Mouse (Mus musculus) urinary bladder, postnatal 14 days (tissue): ENCODE measurements around the gene Vmn2r70.

Source experiments
- DNase-seq: peaks from one replicate; pipeline ENCODE4 v3.0.0; 2021; ENCODE audit warnings: low spot score

The Vmn2r70 gene

DNA sequence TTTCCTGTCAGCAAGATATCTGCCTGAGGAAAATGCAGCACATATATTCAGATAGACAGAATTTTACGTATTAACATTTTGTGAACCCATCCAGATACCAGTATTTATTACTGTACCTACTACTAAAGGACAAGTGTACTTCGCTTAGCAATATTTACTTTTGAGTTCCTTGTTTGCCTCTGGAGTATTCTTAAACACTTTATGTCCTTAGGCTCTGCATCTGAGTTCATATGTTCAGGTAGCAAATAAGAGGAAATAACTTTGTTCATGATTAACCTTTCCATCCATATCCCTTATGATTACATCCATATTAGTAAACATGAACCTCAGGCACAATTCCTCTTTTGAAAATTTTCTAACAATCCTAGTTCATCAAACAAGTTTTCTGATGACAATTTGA, at the start of gene Vmn2r70:
TSS of gene Vmn2r70 (minus strand) at position 101 of the 400 bp plus-strand sequence.
- no peak for DNase-seq

DNA sequence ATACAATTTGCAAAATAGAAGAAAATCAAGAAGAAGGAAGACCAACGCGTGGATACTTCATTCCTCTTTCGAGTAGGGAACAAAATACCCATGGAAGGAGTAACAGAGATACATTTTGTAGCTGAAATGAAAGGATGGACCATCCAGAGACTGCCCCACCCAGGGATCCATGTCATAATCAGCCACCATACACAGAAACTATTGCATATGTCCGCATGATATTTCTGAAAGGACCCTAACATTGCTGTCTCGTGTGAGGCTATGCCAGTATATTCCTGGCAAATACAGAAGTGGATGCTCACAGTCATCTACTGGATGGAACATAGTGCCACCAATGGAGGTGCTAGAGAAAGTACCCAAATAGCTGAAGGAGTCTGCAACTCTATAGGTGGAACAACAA, 6.2 kb downstream of the Vmn2r70 start, which contains the start of gene Vmn2r71:
TSS of gene Vmn2r71 (plus strand) at position 301 of the 400 bp plus-strand sequence.
- no peak for DNase-seq

GRCm38 (mm10) chr7:85543118-85543517, 25.9 kb downstream of the Vmn2r70 start:
- DNase-seq = no peak

DNA sequence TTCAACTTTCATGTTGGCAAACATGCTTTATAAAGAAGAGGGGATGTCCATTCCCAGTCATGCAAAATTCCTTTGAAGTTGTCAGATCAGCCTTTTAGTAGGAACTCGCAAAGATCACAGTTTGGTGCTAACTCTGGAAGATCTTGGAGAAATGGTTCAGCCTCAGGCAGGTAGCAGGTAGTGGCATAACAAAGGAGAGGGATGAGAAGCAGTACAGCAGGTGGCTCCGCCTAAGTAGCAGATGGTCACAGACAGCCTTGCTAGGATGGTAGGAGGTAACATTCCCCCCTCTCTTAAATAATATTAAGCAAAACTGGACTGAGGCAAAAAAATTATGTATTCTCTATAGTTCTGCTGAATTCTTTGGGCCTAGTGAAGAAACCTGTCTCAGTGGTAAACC, 26.9 kb downstream of the Vmn2r70 start:
- DNase-seq = no peak
